Mouse (Mus musculus) forebrain, embryonic 11.5 days (tissue): Measurements from ENCODE around the gene Fxyd6. TPM values are rescaled to one million over a fixed set of nuclear protein-coding genes. Genes with fewer than 3 reads are reported as not detected.

Experiments
- ATAC-seq: fragments of 200-750 bp; cut with Nextera tagmentation; replicated peaks from 2 replicates; pipeline ENCODE4 v1.8.0; 2017; ENCODE audit warnings: moderate TSS enrichment; ENCODE audit not compliant: low FRiP score
- DNase-seq: peaks from one replicate; pipeline ENCODE4 v3.0.0-alpha.2; 2017; ENCODE audit warnings: low spot score
- H3K27ac ChIP-seq: fragments of 300-500 bp; sonication (generic); 2 replicates; pipeline ENCODE4 v1.5.1; 2014; ENCODE audit warnings: low read depth, low read length
- H3K27me3 ChIP-seq: fragments of 300-500 bp; sonication (generic); 2 replicates; pipeline ENCODE4 v1.6.1; 2014; ENCODE audit warnings: mild to moderate bottlenecking, low read length, mixed read lengths; ENCODE audit not compliant: control insufficient read depth, insufficient read depth
- H3K36me3 ChIP-seq: fragments of 300-500 bp; sonication (generic); 2 replicates; pipeline ENCODE4 v1.6.1; 2014; ENCODE audit warnings: mild to moderate bottlenecking, low read length, moderate library complexity, mixed read lengths; ENCODE audit not compliant: control insufficient read depth, insufficient read depth
- H3K4me1 ChIP-seq: fragments of 300-500 bp; sonication (generic); replicated peaks from 2 replicates; pipeline ENCODE4 v1.6.1; 2014; ENCODE audit warnings: low read length, mixed read lengths; ENCODE audit not compliant: control insufficient read depth, insufficient read depth
- H3K4me2 ChIP-seq: fragments of 300-500 bp; sonication (generic); 2 replicates; pipeline ENCODE4 v1.6.1; 2014; ENCODE audit warnings: low read depth, mild to moderate bottlenecking, low read length, moderate library complexity, mixed read lengths; ENCODE audit not compliant: severe bottlenecking
- H3K4me3 ChIP-seq: fragments of 300-500 bp; sonication (generic); 2 replicates; pipeline ENCODE4 v1.5.1; 2014; ENCODE audit warnings: low read depth, low read length
- H3K9ac ChIP-seq: fragments of 300-500 bp; sonication (generic); 2 replicates; pipeline ENCODE4 v1.6.1; 2014; ENCODE audit warnings: low read length
- H3K9me3 ChIP-seq: fragments of 300-500 bp; sonication (generic); 2 replicates; pipeline ENCODE4 v1.6.1; 2016; ENCODE audit warnings: low read length, mixed read lengths; ENCODE audit not compliant: control insufficient read depth
- WGBS: fragments of 180-500 bp; shearing (Covaris S2); extraction: QIAGEN DNeasy Blood & Tissue Kit; methylation state at CpG from one replicate; pipeline ENCODE4 v1.1.7; 2014; 5-methylcytosine and 5-hydroxymethylcytosine counted together
- polyA plus RNA-seq: library from polyadenylated mRNA; unstranded; fragments of >200 nt; fragmentation: Nextera tagmentation; extraction: Ambion mirVana; gene quantifications from 2 replicates; pipeline ENCODE4 v1.2.1, GENCODE M21; 2014

The Fxyd6 gene
- polyA plus RNA-seq, 1 experiment from 2014 or later, result 122 TPM

DNA sequence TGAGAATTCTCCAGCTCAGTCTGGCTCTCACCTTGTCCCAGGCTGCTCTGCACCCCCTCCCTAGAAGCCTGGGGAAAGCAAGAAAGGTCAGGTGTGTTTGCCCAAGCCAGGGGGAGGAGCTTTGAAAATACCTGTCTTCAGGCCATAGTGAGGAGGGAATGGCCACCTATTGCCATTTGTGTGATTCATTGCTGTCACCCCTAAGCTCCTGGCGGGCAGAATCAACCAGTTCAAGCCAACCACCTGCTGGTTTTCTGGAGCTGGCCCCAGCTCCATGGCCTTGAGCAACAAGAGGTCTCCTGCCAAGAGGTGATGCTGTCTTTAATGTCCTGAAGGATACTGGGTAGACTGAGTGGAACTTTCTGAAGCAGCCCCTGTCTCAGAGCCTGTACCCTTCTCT lies 28.4 kb downstream of the Fxyd6 start:
- no peak overlapping the region for H3K4me2 ChIP-seq
- no peaks in the 10 kb centered on the region for H3K9me3 ChIP-seq
- no peak overlapping the region for H3K27ac ChIP-seq
- H3K9ac ChIP-seq, result no peak overlapping the region
- 60% methylated on average over 1 of the region's 1 CpGs for WGBS
- ATAC-seq (no peak), DNase-seq (no peak)
- no peaks in the 10 kb centered on the region for H3K27me3 ChIP-seq
- H3K4me3 ChIP-seq, result no peak overlapping the region
- H3K4me1 ChIP-seq, result no peaks in the 10 kb centered on the region
- no peaks in the 10 kb centered on the region for H3K36me3 ChIP-seq

DNA sequence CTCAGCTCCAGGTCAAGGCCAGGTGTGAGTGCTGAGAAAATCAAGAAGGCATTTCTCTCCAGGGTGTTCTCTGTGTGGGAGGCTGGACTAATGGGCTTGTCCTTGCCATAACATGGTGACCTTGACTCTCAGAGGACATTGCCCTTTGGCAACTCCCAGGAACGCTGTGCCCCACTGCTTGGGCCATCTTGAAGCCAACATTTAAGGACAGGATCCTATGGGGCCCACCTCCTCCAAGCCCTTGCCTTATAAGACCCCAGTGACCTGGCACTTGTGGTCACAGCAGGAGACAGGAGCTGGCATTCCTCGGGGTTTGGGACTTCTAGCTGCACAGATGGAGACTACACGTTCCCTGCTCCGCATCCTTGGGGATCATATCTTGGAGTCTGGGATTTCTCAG lies 29.4 kb downstream of the Fxyd6 start, which contains the start of gene Fxyd2:
Fxyd2 (plus strand) TSS at position 236 of the 400 bp plus-strand sequence.
- 81% methylated on average over 4 of the region's 4 CpGs for WGBS
- Histone ChIP-seq H3K4me2 (no peak within 1 kb of the TSS), H3K9me3 (no peaks in the 10 kb centered on the region), H3K4me1 (no peaks in the 10 kb centered on the region), H3K9ac (no peak within 1 kb of the TSS), H3K36me3 (no peaks in the 10 kb centered on the region), H3K27me3 (no peaks in the 10 kb centered on the region), H3K4me3 (no peak within 1 kb of the TSS), H3K27ac (no peak within 1 kb of the TSS)
- ATAC-seq (no peak), DNase-seq (no peak)

DNA sequence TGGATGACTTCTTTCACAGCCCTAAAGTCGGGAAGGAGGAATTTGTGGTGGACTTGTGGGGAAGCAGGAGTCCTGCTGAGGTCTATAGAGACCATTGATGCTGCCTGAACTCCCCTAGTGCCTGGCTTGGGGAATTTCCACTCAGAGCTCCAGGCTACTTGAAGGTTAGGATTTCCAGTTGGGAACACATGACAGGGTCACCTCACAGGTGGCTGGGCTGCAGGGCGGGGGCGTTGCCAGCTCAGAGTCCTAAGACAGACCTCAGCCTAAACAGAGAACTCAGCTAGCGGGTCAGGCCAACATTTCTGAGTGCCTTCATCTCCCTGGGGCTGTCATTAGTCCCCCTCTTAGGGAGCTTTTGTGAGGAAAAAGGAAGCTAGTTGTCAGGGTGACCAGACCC lies 31.9 kb downstream of the Fxyd6 start:
- Histone ChIP-seq H3K4me3 (no peak overlapping the region), H3K27me3 (no peaks in the 10 kb centered on the region), H3K27ac (no peak overlapping the region), H3K4me1 (no peaks in the 10 kb centered on the region), H3K4me2 (no peak overlapping the region), H3K9me3 (no peaks in the 10 kb centered on the region), H3K9ac (no peak overlapping the region), H3K36me3 (no peaks in the 10 kb centered on the region)
- whole genome bisulfite sequencing, result 49% methylated on average over 4 of the region's 4 CpGs
- no peak for DNase-seq
- ATAC-seq, result no peak

- H3K4me1 ChIP-seq, result peaks cover 2% of the 10 kb centered on the region; the same call in 1 of the 2 replicates
- no peak for ATAC-seq
- 40% methylated on average over 2 of the region's 2 CpGs for WGBS
- H3K27me3 ChIP-seq, result no peaks in the 10 kb centered on the region
- H3K4me3 ChIP-seq, result no peak overlapping the region
- no peak overlapping the region for H3K27ac ChIP-seq
- H3K9me3 ChIP-seq, result no peaks in the 10 kb centered on the region
- no peak overlapping the region for H3K9ac ChIP-seq
- H3K4me2 ChIP-seq, result no peak overlapping the region
- no peaks in the 10 kb centered on the region for H3K36me3 ChIP-seq
- DNase-seq, result no peak
Observed at GRCm38 (mm10) chr9:45402957-45403356, 33.0 kb downstream of the Fxyd6 start.

- no peak for DNase-seq
- Histone ChIP-seq H3K9ac (no peak overlapping the region), H3K4me1 (peaks cover 2% of the 10 kb centered on the region; the same call in 1 of the 2 replicates), H3K27me3 (no peaks in the 10 kb centered on the region), H3K27ac (no peak overlapping the region), H3K4me2 (no peak overlapping the region), H3K4me3 (no peak overlapping the region), H3K36me3 (no peaks in the 10 kb centered on the region), H3K9me3 (no peaks in the 10 kb centered on the region)
- no peak for ATAC-seq
- WGBS, result 83% methylated on average over 5 of the region's 5 CpGs
Observed at GRCm38 (mm10) chr9:45405694-45406093, 35.7 kb downstream of the Fxyd6 start.

DNA sequence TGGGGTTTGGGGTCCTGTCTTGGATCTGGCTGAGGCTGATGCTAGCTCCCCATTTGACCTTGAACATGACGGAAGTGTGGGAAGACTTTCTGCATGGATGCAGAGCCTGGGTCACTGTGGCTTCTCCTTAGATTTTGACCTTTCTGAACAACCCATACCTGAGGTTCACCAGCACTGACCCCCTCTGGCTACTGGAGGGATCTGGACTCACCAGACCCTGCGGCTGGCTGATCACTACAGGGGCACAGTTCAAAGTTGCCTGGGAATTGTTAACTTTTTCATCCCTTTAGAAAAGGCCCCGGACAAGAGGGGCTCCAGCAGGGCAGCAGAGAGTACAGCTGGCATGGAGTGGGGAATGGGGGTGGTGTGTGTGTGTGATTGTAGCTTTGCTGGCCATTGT lies 36.8 kb downstream of the Fxyd6 start:
- H3K27ac ChIP-seq, result no peak overlapping the region
- 77% methylated on average over 3 of the region's 3 CpGs for WGBS
- no peak overlapping the region for H3K9ac ChIP-seq
- H3K36me3 ChIP-seq, result no peaks in the 10 kb centered on the region
- peaks cover 2% of the 10 kb centered on the region; the same call in 1 of the 2 replicates for H3K4me1 ChIP-seq
- no peak for DNase-seq
- H3K27me3 ChIP-seq, result no peaks in the 10 kb centered on the region
- no peak overlapping the region for H3K4me2 ChIP-seq
- no peak overlapping the region for H3K4me3 ChIP-seq
- no peak for ATAC-seq
- H3K9me3 ChIP-seq, result no peaks in the 10 kb centered on the region

- ATAC-seq, result peak; percentile 49
- no peaks in the 10 kb centered on the region for H3K9me3 ChIP-seq
- no peak overlapping the region for H3K27ac ChIP-seq
- WGBS, result 39% methylated on average over 33 of the region's 33 CpGs
- peak overlapping the region; percentile 19; the same call in 1 of the 2 replicates for H3K4me3 ChIP-seq
- peak overlapping the region; percentile 47 for H3K4me2 ChIP-seq
- H3K4me1 ChIP-seq, result peaks cover 2% of the 10 kb centered on the region; the same call in 1 of the 2 replicates
- DNase-seq, result peak; percentile 90
- H3K36me3 ChIP-seq, result no peaks in the 10 kb centered on the region
- H3K9ac ChIP-seq, result peak overlapping the region; percentile 48
- H3K27me3 ChIP-seq, result no peaks in the 10 kb centered on the region
Observed at GRCm38 (mm10) chr9:45407706-45408675, 38.0 kb downstream of the Fxyd6 start.

- WGBS, result 88% methylated on average over 5 of the region's 5 CpGs
- no peak overlapping the region for H3K27ac ChIP-seq
- H3K4me3 ChIP-seq, result no peak overlapping the region
- no peaks in the 10 kb centered on the region for H3K9me3 ChIP-seq
- ATAC-seq (no peak), DNase-seq (no peak)
- H3K36me3 ChIP-seq, result no peaks in the 10 kb centered on the region
- no peaks in the 10 kb centered on the region for H3K27me3 ChIP-seq
- no peak overlapping the region for H3K4me2 ChIP-seq
- no peak overlapping the region for H3K9ac ChIP-seq
- peaks cover 2% of the 10 kb centered on the region; the same call in 1 of the 2 replicates for H3K4me1 ChIP-seq
Observed at GRCm38 (mm10) chr9:45410193-45410592, 40.2 kb downstream of the Fxyd6 start.
